Mouse (Mus musculus) embryonic fibroblast, embryonic 13.5 days (primary cell): ENCODE results near the gene Ces2b.

Source experiments
- CTCF ChIP-seq: IDR thresholded peaks from 2 replicates; pipeline ENCODE4 v1.5.1; 2011; ENCODE audit warnings: mild to moderate bottlenecking, control low read depth, low read length, moderate library complexity, borderline replicate concordance; ENCODE audit not compliant: insufficient read depth
- POLR2A ChIP-seq: IDR thresholded peaks from 2 replicates; pipeline ENCODE4 v1.6.1; 2011; ENCODE audit warnings: low read depth, mild to moderate bottlenecking, control low read depth, low read length, moderate library complexity

DNA sequence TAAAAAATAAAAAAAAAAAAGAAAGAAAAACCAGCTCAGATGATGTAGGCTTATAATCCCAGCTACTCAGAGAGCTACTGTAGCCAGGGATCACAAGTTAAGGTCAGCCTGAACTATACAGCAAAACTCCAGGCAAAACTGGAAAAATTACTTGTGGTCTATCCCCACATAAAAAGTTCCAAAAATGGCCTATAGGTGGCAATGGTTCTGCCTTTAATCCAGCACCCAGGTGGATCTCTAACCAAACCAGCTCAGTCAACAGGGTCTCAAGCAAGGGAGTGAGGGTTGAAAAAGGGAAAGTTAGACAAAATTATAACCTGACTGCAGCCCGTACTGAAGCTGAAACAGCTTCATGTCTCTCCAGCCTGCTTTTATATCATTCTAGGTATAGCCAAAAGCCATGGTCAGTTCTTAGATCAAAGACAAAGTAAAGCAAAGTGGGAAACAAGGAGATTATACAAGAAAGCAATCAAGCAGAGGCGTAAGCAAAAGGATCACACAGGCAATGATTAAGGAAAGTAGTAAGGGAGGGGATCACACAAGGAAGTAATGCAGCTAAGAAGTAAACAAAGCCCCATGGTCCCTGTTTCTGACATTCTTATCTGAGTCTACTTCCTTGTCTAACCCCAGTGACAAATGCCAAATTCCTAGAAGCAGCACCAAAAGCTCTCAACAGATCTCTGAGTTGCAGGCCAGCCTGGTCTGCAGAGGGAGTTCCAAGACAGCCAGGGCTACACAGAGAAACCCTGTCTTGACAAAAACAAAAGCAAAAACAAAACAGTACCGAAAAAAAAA is 41.3 kb upstream of the Ces2b start:
- TF ChIP-seq POLR2A: no peak
- no peak for TF ChIP-seq CTCF
